Mouse (Mus musculus) c-Kit-positive CD71-positive TER-119-negative erythroid progenitor cells, embryonic 14.5 days (primary cell): ENCODE data around the gene Fancd2.

ENCODE experiments used
- DNase-seq: peaks from one replicate; pipeline ENCODE4 v3.0.0-alpha.2; 2013; ENCODE audit warnings: low read depth

The Fancd2 gene

GRCm38 (mm10) chr6:113523420-113523819 is 8.1 kb upstream of the Fancd2 start:
- DNase-seq = no peak

GRCm38 (mm10) chr6:113531840-113532404 is 440 bp downstream of the Fancd2 start:
- DNase-seq = peak; percentile 10

- no peak for DNase-seq
Observed at GRCm38 (mm10) chr6:113534886-113535285, 3.4 kb downstream of the Fancd2 start.

GRCm38 (mm10) chr6:113541610-113542009 is 10.1 kb downstream of the Fancd2 start:
- DNase-seq = no peak

- peak; percentile 15 for DNase-seq
Observed at GRCm38 (mm10) chr6:113543906-113544481, 12.5 kb downstream of the Fancd2 start.

- DNase-seq = no peak
Observed at GRCm38 (mm10) chr6:113559736-113560135, 28.3 kb downstream of the Fancd2 start.

- DNase-seq = no peak
Observed at GRCm38 (mm10) chr6:113564557-113564956, 33.1 kb downstream of the Fancd2 start.

- no peak for DNase-seq
Observed at GRCm38 (mm10) chr6:113576044-113576443, 44.6 kb downstream of the Fancd2 start.

GRCm38 (mm10) chr6:113579306-113579705 is 47.8 kb downstream of the Fancd2 start:
- no peak for DNase-seq

GRCm38 (mm10) chr6:113583023-113583422 is 51.5 kb downstream of the Fancd2 start:
- DNase-seq = no peak

GRCm38 (mm10) chr6:113585065-113585464 is 53.6 kb downstream of the Fancd2 start:
- DNase-seq = no peak

GRCm38 (mm10) chr6:113586466-113587183 is 55.1 kb downstream of the Fancd2 start:
- no peak for DNase-seq

- DNase-seq = no peak
Observed at GRCm38 (mm10) chr6:113592637-113593036, 61.2 kb downstream of the Fancd2 start.

GRCm38 (mm10) chr6:113597945-113598344 is 66.5 kb downstream of the Fancd2 start:
- no peak for DNase-seq

GRCm38 (mm10) chr6:113599833-113600232 is 68.4 kb downstream of the Fancd2 start:
- no peak for DNase-seq

- no peak for DNase-seq
Observed at GRCm38 (mm10) chr6:113600543-113601139, 69.2 kb downstream of the Fancd2 start, which contains the start of gene Fancd2os. Fancd2os (minus strand) TSS chr6:113600715.

- no peak for DNase-seq
Observed at GRCm38 (mm10) chr6:113602821-113603220, 71.3 kb downstream of the Fancd2 start.

GRCm38 (mm10) chr6:113603993-113604392 is 72.5 kb downstream of the Fancd2 start:
- no peak for DNase-seq

- peak; percentile 66 for DNase-seq
Observed at GRCm38 (mm10) chr6:113604432-113605223, 73.1 kb downstream of the Fancd2 start, which contains the start of gene Brk1. Brk1 (plus strand) TSS chr6:113604772.

- no peak for DNase-seq
Observed at GRCm38 (mm10) chr6:113605224-113605545, 73.7 kb downstream of the Fancd2 start.

- no peak for DNase-seq
Observed at GRCm38 (mm10) chr6:113608871-113609270, 77.4 kb downstream of the Fancd2 start.

GRCm38 (mm10) chr6:113609293-113609692 is 77.8 kb downstream of the Fancd2 start:
- no peak for DNase-seq
